Mouse (Mus musculus): ENCODE measurements around the gene Dnajc30. TPM values are rescaled to one million over a fixed set of nuclear protein-coding genes. Genes with fewer than 3 reads are reported as not detected.

The Dnajc30 gene
- polyA plus RNA-seq, 1 experiment: 42.1 TPM

- Histone ChIP-seq H3K4me1 (peaks cover 19% of the 10 kb centered on the region), H3K27me3 (replicated peaks) (peaks cover 86% of the 10 kb centered on the region), H3K9me3 (peaks cover 7% of the 10 kb centered on the region), H3K36me3 (replicated peaks; ENCODE audit: low read length) (no peaks in the 10 kb centered on the region), H3K4me3 (replicated peaks) (peak overlapping the region; percentile 91)
- TF ChIP-seq GATA1 (IDR thresholded peaks at IDR 0.05; ENCODE audit: borderline replicate concordance, low read length): no peak
- no peak for TF ChIP-seq FLI1 (IDR thresholded peaks at IDR 0.05; ENCODE audit: low read length)
Observed at GRCm38 (mm10) chr5:135106758-135107256, 42.8 kb downstream of the Dnajc30 start.

GRCm38 (mm10) chr5:135107521-135108501, 43.8 kb downstream of the Dnajc30 start:
- H3K9me3 ChIP-seq: peaks cover 7% of the 10 kb centered on the region
- H3K4me3 ChIP-seq (replicated peaks): peak overlapping the region; percentile 91
- H3K27me3 ChIP-seq (replicated peaks): peaks cover 85% of the 10 kb centered on the region
- H3K4me1 ChIP-seq: peaks cover 19% of the 10 kb centered on the region
- TF ChIP-seq GATA1 (IDR thresholded peaks at IDR 0.05; ENCODE audit: borderline replicate concordance, low read length): no peak
- TF ChIP-seq FLI1 (IDR thresholded peaks at IDR 0.05; ENCODE audit: low read length): no peak
- H3K36me3 ChIP-seq (replicated peaks; ENCODE audit: low read length): no peaks in the 10 kb centered on the region

- Histone ChIP-seq H3K4me3 (replicated peaks) (no peak overlapping the region), H3K4me1 (peaks cover 19% of the 10 kb centered on the region), H3K36me3 (replicated peaks; ENCODE audit: low read length) (no peaks in the 10 kb centered on the region), H3K27me3 (replicated peaks) (peaks cover 84% of the 10 kb centered on the region), H3K9me3 (peaks cover 3% of the 10 kb centered on the region; the same call in 1 of the 2 replicates)
- no peak for TF ChIP-seq FLI1 (IDR thresholded peaks at IDR 0.05; ENCODE audit: low read length)
Observed at GRCm38 (mm10) chr5:135109017-135109416, 45.0 kb downstream of the Dnajc30 start.

- no peaks in the 10 kb centered on the region for H3K36me3 ChIP-seq (replicated peaks; ENCODE audit: low read length)
- H3K27me3 ChIP-seq (replicated peaks): peaks cover 83% of the 10 kb centered on the region
- no peak for TF ChIP-seq GATA1 (IDR thresholded peaks at IDR 0.05; ENCODE audit: borderline replicate concordance, low read length)
- TF ChIP-seq FLI1 (IDR thresholded peaks at IDR 0.05; ENCODE audit: low read length): no peak
- no peak overlapping the region for H3K4me3 ChIP-seq (replicated peaks)
- peaks cover 19% of the 10 kb centered on the region for H3K4me1 ChIP-seq
- H3K9me3 ChIP-seq: peaks cover 3% of the 10 kb centered on the region; the same call in 1 of the 2 replicates
Observed at GRCm38 (mm10) chr5:135109426-135109825, 45.4 kb downstream of the Dnajc30 start.

- TF ChIP-seq GATA1 (IDR thresholded peaks at IDR 0.05; ENCODE audit: borderline replicate concordance, low read length) (no peak), FLI1 (IDR thresholded peaks at IDR 0.05; ENCODE audit: low read length) (no peak)
- no peaks in the 10 kb centered on the region for H3K36me3 ChIP-seq (replicated peaks; ENCODE audit: low read length)
- H3K4me1 ChIP-seq: peaks cover 19% of the 10 kb centered on the region
- H3K4me3 ChIP-seq (replicated peaks): no peak overlapping the region
- peaks cover 3% of the 10 kb centered on the region; the same call in 1 of the 2 replicates for H3K9me3 ChIP-seq
- H3K27me3 ChIP-seq (replicated peaks): peaks cover 79% of the 10 kb centered on the region
Observed at GRCm38 (mm10) chr5:135109976-135110375, 46.0 kb downstream of the Dnajc30 start.

- Histone ChIP-seq H3K4me3 (replicated peaks) (no peak overlapping the region), H3K27me3 (replicated peaks) (peaks cover 56% of the 10 kb centered on the region), H3K9me3 (peaks cover 3% of the 10 kb centered on the region; the same call in 1 of the 2 replicates), H3K36me3 (replicated peaks; ENCODE audit: low read length) (no peaks in the 10 kb centered on the region), H3K4me1 (peaks cover 6% of the 10 kb centered on the region)
- no peak for TF ChIP-seq FLI1 (IDR thresholded peaks at IDR 0.05; ENCODE audit: low read length)
- TF ChIP-seq GATA1 (IDR thresholded peaks at IDR 0.05; ENCODE audit: borderline replicate concordance, low read length): no peak
Observed at GRCm38 (mm10) chr5:135113782-135114181, 49.8 kb downstream of the Dnajc30 start.

- H3K9me3 ChIP-seq: peaks cover 3% of the 10 kb centered on the region; the same call in 1 of the 2 replicates
- no peak overlapping the region for H3K4me3 ChIP-seq (replicated peaks)
- peaks cover 51% of the 10 kb centered on the region for H3K27me3 ChIP-seq (replicated peaks)
- H3K36me3 ChIP-seq (replicated peaks; ENCODE audit: low read length): no peaks in the 10 kb centered on the region
- H3K4me1 ChIP-seq: peaks cover 11% of the 10 kb centered on the region
- TF ChIP-seq FLI1 (IDR thresholded peaks at IDR 0.05; ENCODE audit: low read length): no peak
- no peak for TF ChIP-seq GATA1 (IDR thresholded peaks at IDR 0.05; ENCODE audit: borderline replicate concordance, low read length)
Observed at GRCm38 (mm10) chr5:135115241-135115640, 51.2 kb downstream of the Dnajc30 start.

Other genes starting within 250 kb of the Dnajc30 start
- not detected in 2 replicates for gene Tmem270, start 157.5 kb upstream of the Dnajc30 start, polyA plus RNA-seq (2012; ENCODE audit: insufficient read depth, low replicate concordance)
- gene Cldn13, start 148.7 kb upstream of the Dnajc30 start, polyA plus RNA-seq (2012; ENCODE audit: insufficient read depth, low replicate concordance): not detected in 2 replicates
- gene Mettl27, start 131.8 kb upstream of the Dnajc30 start, polyA plus RNA-seq (2012; ENCODE audit: insufficient read depth, low replicate concordance): 18.7 and 34.3 TPM in 2 replicates
- not detected in 2 replicates for gene Cldn4, start 117.3 kb upstream of the Dnajc30 start, polyA plus RNA-seq (2012; ENCODE audit: insufficient read depth, low replicate concordance)
- gene Cldn3, start 78.0 kb upstream of the Dnajc30 start, polyA plus RNA-seq (2012; ENCODE audit: insufficient read depth, low replicate concordance): 0.64 and 3.8 TPM in 2 replicates
- 23.7 and 34.3 TPM in 2 replicates for gene Abhd11, start 55.0 kb upstream of the Dnajc30 start, polyA plus RNA-seq (2012; ENCODE audit: insufficient read depth, low replicate concordance)
- 1.1 and 1.6 TPM in 2 replicates for gene Stx1a, start 40.7 kb upstream of the Dnajc30 start, polyA plus RNA-seq (2012; ENCODE audit: insufficient read depth, low replicate concordance)
- 67.0 and 146 TPM in 2 replicates for gene Bud23, start 757 bp downstream of the Dnajc30 start, polyA plus RNA-seq (2012; ENCODE audit: insufficient read depth, low replicate concordance)
- gene Vps37d, start 14.1 kb downstream of the Dnajc30 start, polyA plus RNA-seq (2012; ENCODE audit: insufficient read depth, low replicate concordance): 0.44 and 2.3 TPM in 2 replicates
- 0.12 TPM in 1 of 2 replicates, not detected in the other for gene Mlxipl, start 25.7 kb downstream of the Dnajc30 start, polyA plus RNA-seq (2012; ENCODE audit: insufficient read depth, low replicate concordance)
- gene Tbl2, start 85.5 kb downstream of the Dnajc30 start, polyA plus RNA-seq (2012; ENCODE audit: insufficient read depth, low replicate concordance): 6.6 TPM in 1 of 2 replicates, not detected in the other
- gene Bcl7b, start 104.1 kb downstream of the Dnajc30 start, polyA plus RNA-seq (2012; ENCODE audit: insufficient read depth, low replicate concordance): 58.2 and 75.1 TPM in 2 replicates
- gene Baz1b, start 123.1 kb downstream of the Dnajc30 start, polyA plus RNA-seq (2012; ENCODE audit: insufficient read depth, low replicate concordance): 8.4 and 12.3 TPM in 2 replicates
- 0.40 and 1.7 TPM in 2 replicates for gene Fzd9, start 187.0 kb downstream of the Dnajc30 start, polyA plus RNA-seq (2012; ENCODE audit: insufficient read depth, low replicate concordance)